Mouse (Mus musculus) midbrain, postnatal 0 days (tissue): Measurements from ENCODE around the gene Krt12. TPM values are rescaled to one million over a fixed set of nuclear protein-coding genes. Genes with fewer than 3 reads are reported as not detected.
A peak's percentile ranks its signal among the peaks of the same experiment; 100 is the strongest.

ENCODE experiments used
- ATAC-seq: fragments of 200-750 bp; cut with Nextera tagmentation; 2 replicates; pipeline ENCODE4 v1.8.0; 2017; ENCODE audit warnings: moderate number of reproducible peaks, mild to moderate bottlenecking, moderate TSS enrichment, moderate library complexity; ENCODE audit not compliant: low FRiP score
- DNase-seq: peaks from one replicate; pipeline ENCODE4 v3.0.0-alpha.2; 2015; ENCODE audit warnings: low spot score
- H3K27ac ChIP-seq: fragments of 300-500 bp; sonication (generic); 2 replicates; pipeline ENCODE4 v1.5.1; 2014; ENCODE audit warnings: low read depth, mild to moderate bottlenecking, low read length, mixed read lengths
- H3K27me3 ChIP-seq: fragments of 300-500 bp; sonication (generic); 2 replicates; pipeline ENCODE4 v1.6.1; 2014; ENCODE audit warnings: low read length, control low read depth, mixed read lengths; ENCODE audit not compliant: insufficient read depth
- H3K36me3 ChIP-seq: fragments of 300-500 bp; sonication (generic); 2 replicates; pipeline ENCODE4 v1.6.1; 2014; ENCODE audit warnings: low read length, control low read depth, mixed read lengths; ENCODE audit not compliant: insufficient read depth
- H3K4me1 ChIP-seq: fragments of 300-500 bp; sonication (generic); 2 replicates; pipeline ENCODE4 v1.6.1; 2014; ENCODE audit warnings: mild to moderate bottlenecking, control low read depth, antibody characterized with exemption, low read length, mixed read lengths; ENCODE audit not compliant: insufficient read depth
- H3K4me2 ChIP-seq: fragments of 300-500 bp; sonication (generic); 2 replicates; pipeline ENCODE4 v1.6.1; 2014; ENCODE audit warnings: low read depth, mild to moderate bottlenecking, low read length, mixed read lengths; ENCODE audit not compliant: poor library complexity, severe bottlenecking
- H3K4me3 ChIP-seq: fragments of 300-500 bp; sonication (generic); 2 replicates; pipeline ENCODE4 v1.5.1; 2014; ENCODE audit warnings: low read depth, mild to moderate bottlenecking, low read length, moderate library complexity
- H3K9ac ChIP-seq: fragments of 300-500 bp; sonication (generic); replicated peaks from 2 replicates; pipeline ENCODE4 v1.6.1; 2014; ENCODE audit warnings: mild to moderate bottlenecking, low read length, moderate library complexity, mixed read lengths; ENCODE audit not compliant: poor library complexity, severe bottlenecking
- H3K9me3 ChIP-seq: fragments of 300-500 bp; sonication (generic); 2 replicates; pipeline ENCODE4 v1.6.1; 2016; ENCODE audit warnings: low read length, control low read depth
- CTCF ChIP-seq: IDR thresholded peaks from 2 replicates; pipeline ENCODE4 v1.5.1; 2016; ENCODE audit warnings: antibody characterized with exemption, mild to moderate bottlenecking
- WGBS: fragments of 180-500 bp; shearing (Covaris S2); extraction: QIAGEN DNeasy Blood & Tissue Kit; methylation state at CpG from one replicate; pipeline ENCODE4 v1.1.7; 2014; 5-methylcytosine and 5-hydroxymethylcytosine counted together
- polyA plus RNA-seq: library from polyadenylated mRNA; unstranded; fragments of >200 nt; fragmentation: Nextera tagmentation; extraction: Ambion mirVana; gene quantifications from 2 replicates; pipeline ENCODE4 v1.2.1, GENCODE M21; 2015
- total RNA-seq: library from RNA; depleted of rRNA; stranded (reverse); fragments of >200 nt; gene quantifications from 2 replicates; pipeline ENCODE4 v1.2.3, GENCODE M21; 2014

Krt12 gene
- total and polyA plus RNA-seq, 2 experiments from 2014 or later = 0.21 to 2.0 TPM

DNA sequence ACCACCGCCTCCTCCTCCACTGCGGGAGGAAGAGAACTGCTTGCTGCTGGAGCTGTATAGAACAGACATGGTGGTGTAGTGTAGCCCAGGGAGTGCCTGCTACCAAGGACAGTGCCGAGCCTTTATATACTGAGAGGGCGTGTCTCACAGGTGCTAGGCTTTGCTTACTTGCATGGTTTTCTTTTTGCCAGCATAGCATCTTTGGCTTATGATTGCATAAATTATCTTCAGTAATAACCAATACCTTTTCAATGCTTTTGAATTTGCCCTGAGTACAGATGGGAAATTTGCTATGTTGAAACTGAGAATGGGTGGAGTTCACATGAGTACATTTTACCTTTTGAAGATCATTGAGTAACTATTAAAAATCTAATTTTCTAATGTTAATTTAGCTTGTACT lies 32.8 kb downstream of the Krt12 start, which contains the start of gene Krt10:
Krt10 (minus strand) TSS at position 101 of the 400 bp plus-strand sequence.
- Histone ChIP-seq H3K9ac (no peak within 1 kb of the TSS), H3K27ac (no peak within 1 kb of the TSS), H3K27me3 (no peaks in the 10 kb centered on the region), H3K36me3 (no peaks in the 10 kb centered on the region), H3K4me2 (no peak within 1 kb of the TSS), H3K4me3 (no peak within 1 kb of the TSS), H3K4me1 (no peaks in the 10 kb centered on the region), H3K9me3 (no peaks in the 10 kb centered on the region)
- DNase-seq (no peak), ATAC-seq (no peak)
- WGBS = 87% methylated on average over 4 of the region's 4 CpGs
- no peak for TF ChIP-seq CTCF

DNA sequence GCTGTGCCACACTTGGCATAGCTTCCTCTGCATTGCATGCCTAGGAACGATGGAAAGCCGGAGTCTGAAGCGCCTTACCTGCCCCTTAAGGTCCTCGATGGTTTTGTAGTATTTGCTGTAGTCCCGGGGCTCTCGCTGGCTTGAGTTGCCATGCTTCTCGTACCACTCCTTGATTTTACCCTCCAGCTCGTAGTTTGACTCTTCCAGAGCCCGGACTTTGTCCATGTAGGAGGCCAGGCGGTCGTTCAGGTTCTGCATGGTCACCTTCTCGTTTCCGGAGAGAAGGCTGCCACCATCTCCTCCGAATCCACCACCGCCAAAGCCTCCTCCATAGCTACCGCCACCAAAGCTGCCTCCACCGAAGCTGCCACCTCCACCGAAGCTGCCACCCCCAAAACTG lies 33.4 kb downstream of the Krt12 start:
- ATAC-seq (no peak), DNase-seq (no peak)
- Histone ChIP-seq H3K36me3 (no peaks in the 10 kb centered on the region), H3K27ac (no peak overlapping the region), H3K4me3 (no peak overlapping the region), H3K27me3 (no peaks in the 10 kb centered on the region), H3K4me2 (no peak overlapping the region), H3K4me1 (no peaks in the 10 kb centered on the region), H3K9me3 (no peaks in the 10 kb centered on the region), H3K9ac (no peak overlapping the region)
- 93% methylated on average over 18 of the region's 18 CpGs for WGBS
- TF ChIP-seq CTCF = no peak

DNA sequence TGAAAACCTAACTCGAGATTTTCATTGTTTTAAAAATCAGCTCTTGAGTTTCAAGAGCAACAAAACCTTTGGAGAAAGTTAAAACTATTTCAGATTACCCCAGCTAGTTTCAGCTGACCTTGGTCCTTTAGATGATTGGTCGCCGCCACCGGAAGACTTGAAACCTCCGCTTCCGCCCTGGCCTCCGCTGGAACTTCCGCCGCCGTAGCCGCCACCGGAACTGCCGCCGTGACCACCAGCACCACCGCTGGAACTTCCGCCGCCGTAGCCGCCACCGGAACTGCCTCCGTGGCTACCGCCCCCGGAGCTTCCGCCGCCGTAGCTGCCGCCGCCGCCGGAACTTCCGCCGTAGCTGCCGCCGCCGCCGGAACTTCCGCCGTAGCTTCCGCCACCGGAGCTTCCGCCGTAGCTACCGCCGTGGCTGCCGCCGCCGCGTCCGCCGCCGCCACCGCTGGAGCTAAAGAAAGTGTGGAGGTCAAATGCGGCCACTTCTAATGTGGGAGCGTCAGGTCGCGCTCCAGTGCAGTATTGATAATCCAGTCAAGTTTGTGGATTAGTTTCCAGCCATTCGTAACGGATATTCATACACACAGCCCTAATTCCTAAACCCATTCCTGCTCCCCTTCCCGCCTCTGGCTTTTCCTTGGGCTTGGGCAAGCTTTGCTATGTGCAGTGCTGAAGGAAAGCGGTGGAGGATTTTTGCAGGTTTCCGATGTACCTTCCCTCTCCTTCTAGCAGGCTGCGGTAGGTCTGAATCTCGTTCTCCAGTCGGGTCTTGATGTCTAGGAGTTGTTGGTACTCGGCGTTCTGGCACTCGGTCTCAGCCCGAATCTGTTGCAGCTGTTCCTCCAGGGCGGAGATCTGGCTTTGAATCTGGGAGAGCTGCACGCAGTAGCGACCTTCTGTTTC lies 36.0 kb downstream of the Krt12 start:
- Histone ChIP-seq H3K27me3 (no peaks in the 10 kb centered on the region), H3K36me3 (no peaks in the 10 kb centered on the region), H3K4me2 (peak overlapping the region; percentile 75), H3K27ac (peak overlapping the region; percentile 95), H3K4me1 (no peaks in the 10 kb centered on the region), H3K9me3 (no peaks in the 10 kb centered on the region), H3K9ac (peak overlapping the region; percentile 74), H3K4me3 (peak overlapping the region; percentile 60)
- 1% methylated on average over 70 of the region's 71 CpGs for WGBS
- DNase-seq (peak; percentile 87), ATAC-seq (peak; percentile 68; the same call in 1 of the 2 replicates)
- TF ChIP-seq CTCF = no peak

DNA sequence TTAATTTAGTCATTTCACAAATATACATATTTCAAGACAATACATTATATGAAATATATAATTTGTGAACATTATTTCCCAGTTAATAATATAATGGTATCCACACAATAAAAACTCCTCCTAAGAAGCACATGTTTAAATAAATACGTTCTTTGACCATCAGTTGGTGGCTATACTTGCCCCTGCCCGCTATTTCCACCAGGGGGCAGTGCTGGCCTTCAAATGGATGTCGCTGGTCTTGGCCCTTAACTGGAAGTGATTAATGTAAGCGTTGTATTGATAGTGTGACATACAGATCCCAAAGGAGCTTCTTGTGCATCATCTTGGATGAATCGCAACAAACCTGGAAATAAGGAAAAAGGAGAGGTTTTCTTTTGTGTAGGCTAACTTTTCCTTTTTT lies 42.5 kb downstream of the Krt12 start:
- H3K9ac ChIP-seq = no peak overlapping the region
- no peaks in the 10 kb centered on the region for H3K36me3 ChIP-seq
- WGBS = 12% methylated on average over 5 of the region's 5 CpGs
- no peak overlapping the region for H3K27ac ChIP-seq
- H3K4me3 ChIP-seq = no peak overlapping the region
- TF ChIP-seq CTCF = peak; percentile 91
- H3K4me2 ChIP-seq = no peak overlapping the region
- no peaks in the 10 kb centered on the region for H3K9me3 ChIP-seq
- ATAC-seq (no peak), DNase-seq (peak; percentile 69)
- no peaks in the 10 kb centered on the region for H3K27me3 ChIP-seq
- H3K4me1 ChIP-seq = no peaks in the 10 kb centered on the region

DNA sequence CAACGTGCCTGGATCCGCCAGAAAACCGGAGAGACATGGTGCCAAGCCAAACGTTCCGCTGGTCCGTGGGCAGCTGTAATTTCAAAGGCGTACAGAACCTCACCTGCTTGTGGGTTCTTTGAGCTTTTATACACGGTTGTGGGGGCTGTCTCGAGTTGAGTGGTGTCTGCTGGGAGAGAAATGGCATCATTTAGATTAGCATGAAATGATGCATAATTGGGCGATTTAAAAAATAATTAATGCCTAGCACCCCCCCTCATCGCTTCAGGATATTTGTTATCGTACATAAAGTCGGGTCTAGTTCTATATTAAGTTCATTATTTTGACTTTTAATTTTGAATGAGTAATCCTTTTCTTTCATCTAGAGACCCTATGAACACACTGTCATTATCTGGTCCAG lies 47.3 kb downstream of the Krt12 start, which contains the start of gene Krt28:
Krt28 (minus strand) TSS at position 101 of the 400 bp plus-strand sequence.
- no peak for DNase-seq
- Histone ChIP-seq H3K4me2 (no peak within 1 kb of the TSS), H3K4me3 (no peak within 1 kb of the TSS), H3K27me3 (no peaks in the 10 kb centered on the region), H3K36me3 (no peaks in the 10 kb centered on the region), H3K9me3 (no peaks in the 10 kb centered on the region), H3K9ac (no peak within 1 kb of the TSS), H3K27ac (no peak within 1 kb of the TSS), H3K4me1 (no peaks in the 10 kb centered on the region)
- ATAC-seq = no peak
- WGBS = 81% methylated on average over 13 of the region's 13 CpGs
- TF ChIP-seq CTCF = no peak

DNA sequence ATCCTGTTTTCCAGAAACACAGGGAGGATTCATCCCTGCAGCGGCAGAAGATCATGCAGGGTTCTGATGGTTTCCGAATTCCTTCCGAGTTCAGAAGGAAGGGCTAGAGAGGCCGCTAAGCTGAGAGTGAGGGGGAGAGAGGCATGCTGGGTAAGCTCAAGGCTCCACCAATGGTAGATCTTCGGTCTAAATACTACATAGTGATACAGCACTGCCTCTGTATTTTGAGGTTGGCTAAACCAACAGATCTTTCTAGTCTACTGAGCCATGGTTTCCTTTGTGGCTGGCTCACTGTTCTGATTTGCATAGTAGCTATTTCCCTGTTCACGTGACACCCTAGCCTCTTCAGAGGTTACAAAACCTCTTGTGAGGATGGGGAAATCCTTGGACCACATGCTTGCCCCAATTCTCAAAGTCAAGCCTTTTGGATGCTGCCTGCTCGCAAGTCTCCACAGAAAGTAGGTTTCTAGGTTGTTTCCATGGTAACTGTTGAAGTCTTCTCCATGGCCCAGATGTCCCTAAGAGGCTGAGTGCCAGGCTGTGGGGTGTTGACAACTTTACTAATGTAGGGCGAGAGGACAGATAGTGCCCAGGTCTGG lies 52.1 kb downstream of the Krt12 start:
- WGBS = 66% methylated on average over 8 of the region's 8 CpGs
- no peaks in the 10 kb centered on the region; the same call in 1 of the 2 replicates for H3K4me1 ChIP-seq
- no peak for TF ChIP-seq CTCF
- peak overlapping the region; percentile 68 for H3K27ac ChIP-seq
- no peak overlapping the region for H3K4me2 ChIP-seq
- no peak overlapping the region for H3K9ac ChIP-seq
- H3K4me3 ChIP-seq = no peak overlapping the region
- H3K9me3 ChIP-seq = no peaks in the 10 kb centered on the region
- ATAC-seq (peak; percentile 69; the same call in 1 of the 2 replicates), DNase-seq (peak; percentile 73)
- H3K27me3 ChIP-seq = no peaks in the 10 kb centered on the region
- H3K36me3 ChIP-seq = no peaks in the 10 kb centered on the region
